Mouse (Mus musculus) left cerebral cortex, adult 11 months (tissue): ENCODE measurements around the gene Mib2.

ENCODE experiments used
- DNase-seq: peaks from one replicate; pipeline ENCODE4 v3.0.0; 2022; ENCODE audit warnings: low spot score

Mib2 gene

DNA sequence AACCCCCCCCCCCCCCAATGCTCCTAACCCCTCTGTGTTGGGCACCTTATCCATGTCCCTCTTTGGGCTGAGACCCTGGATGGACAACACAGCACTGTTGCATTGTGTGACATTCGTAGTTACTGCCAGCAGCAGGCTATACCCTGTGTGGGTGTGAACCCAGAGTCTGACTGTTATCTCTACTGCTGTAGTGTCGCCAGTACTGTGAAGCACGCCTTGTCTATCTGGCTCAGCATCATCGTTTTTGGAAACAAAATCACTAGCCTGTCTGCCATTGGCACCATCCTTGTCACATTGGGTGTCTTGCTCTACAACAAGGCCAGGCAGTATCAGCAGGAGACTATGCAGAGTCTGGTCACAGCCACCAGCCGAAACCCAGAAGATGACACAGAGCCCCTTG is 50.7 kb downstream of the Mib2 start:
- no peak for DNase-seq

DNA sequence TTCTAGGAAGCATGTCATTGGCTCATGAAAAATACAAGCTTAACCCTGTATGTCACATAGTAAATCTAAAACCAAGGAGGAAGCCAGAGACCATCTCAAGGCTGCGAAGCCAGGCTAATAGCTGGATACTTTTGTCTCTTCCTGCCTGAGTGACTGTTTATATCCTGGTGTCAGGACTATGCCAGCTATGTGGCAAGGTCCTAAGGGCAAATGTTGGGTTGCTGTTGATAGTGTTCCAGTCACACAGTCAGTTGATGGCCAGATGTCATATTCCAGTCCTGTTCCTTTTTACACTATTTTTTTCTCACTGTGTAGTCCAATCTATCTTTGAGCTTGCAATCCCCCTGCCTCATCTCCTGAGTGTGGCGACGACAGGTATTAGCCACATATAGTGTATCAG is 55.7 kb downstream of the Mib2 start:
- no peak for DNase-seq

- no peak for DNase-seq
Measured at GRCm38 (mm10) chr4:155611860-155612259, 57.1 kb downstream of the Mib2 start.

DNA sequence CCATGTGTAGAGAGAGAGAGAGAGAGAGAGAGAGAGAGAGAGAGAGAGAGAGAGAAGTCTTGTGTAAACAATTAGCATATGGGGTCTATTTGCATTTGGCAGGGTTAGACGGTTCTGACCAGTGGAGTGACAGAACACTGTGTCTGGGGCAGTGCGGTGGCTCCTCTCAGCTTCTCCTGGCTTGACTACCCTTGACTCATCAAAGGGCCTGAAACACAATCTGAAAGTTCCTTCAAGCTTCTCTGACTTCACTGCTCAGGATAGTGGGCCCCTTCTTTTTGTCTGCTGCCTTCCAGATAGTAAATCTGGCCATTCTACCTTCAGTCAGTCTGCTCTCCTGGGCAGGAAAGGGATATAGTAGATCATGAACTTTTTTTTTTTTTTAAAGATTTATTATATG is 62.2 kb downstream of the Mib2 start:
- no peak for DNase-seq

DNA sequence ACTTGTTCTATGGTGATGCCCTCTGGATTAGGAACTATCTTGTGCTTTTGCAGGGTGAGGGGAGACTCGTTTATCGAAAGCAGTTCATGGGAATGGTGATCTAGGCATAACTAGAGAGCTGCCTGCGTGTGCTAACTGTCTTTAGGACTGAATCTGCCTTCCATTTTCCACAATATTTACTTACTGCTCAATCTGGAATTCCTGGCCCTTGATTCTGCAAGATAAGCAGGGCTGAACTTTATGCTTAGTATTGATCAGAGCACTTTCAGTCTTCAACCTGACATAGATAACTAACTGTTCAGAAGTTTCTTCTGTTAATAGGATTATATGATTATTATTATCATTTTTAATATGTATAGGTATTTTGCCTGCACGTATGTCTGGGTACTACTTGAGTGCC is 63.9 kb downstream of the Mib2 start:
- DNase-seq: no peak
